Mouse (Mus musculus): ENCODE measurements around the gene Man2a1. TPM values are rescaled to one million over a fixed set of nuclear protein-coding genes. Genes with fewer than 3 reads are reported as not detected.

Man2a1 gene
- polyA plus RNA-seq, 1 experiment = 21.3 TPM

DNA sequence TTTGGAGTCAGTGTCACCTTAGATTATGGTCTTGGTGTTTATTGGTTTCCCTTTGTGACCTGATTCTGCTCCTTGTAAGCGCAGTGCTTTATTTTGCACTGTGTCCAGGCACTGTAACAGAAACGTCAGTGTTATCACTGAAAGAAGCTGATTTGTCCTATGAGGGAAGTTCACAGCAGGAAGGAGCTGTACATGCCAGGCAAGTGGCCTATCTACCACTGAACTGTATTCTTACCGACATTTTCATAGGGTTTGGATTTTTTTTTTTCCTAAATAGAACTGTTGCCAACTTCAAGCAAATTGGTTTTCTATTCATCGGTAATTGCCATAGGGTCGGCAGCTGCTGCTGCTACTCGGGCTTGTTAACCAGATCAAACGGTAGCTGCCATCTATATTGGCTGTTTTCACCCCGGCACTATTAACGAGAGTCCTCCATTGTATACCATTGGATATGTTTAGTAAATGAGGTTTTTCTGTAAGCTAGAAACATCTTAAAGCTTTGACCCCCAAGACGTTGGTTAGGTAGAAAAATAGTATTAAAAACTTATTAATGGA, 96.8 kb downstream of the Man2a1 start:
- TF ChIP-seq CTCF (IDR thresholded peaks at IDR 0.05; ENCODE audit: borderline replicate concordance, control insufficient read depth, extremely low read depth, insufficient read depth, low read length, poor library complexity) (no peak), POLR2A (IDR thresholded peaks at IDR 0.05; ENCODE audit: control insufficient read depth, extremely low read depth, insufficient read depth, low read length, poor library complexity) (no peak)
- Histone ChIP-seq H3K4me1 (replicated peaks; ENCODE audit: control insufficient read depth, insufficient read depth, low read length) (no peaks in the 10 kb centered on the region), H3K4me3 (ENCODE audit: control insufficient read depth, insufficient read depth, low read length) (no peak overlapping the region), H3K27ac (ENCODE audit: control insufficient read depth, insufficient read depth, low read length) (no peak overlapping the region), H3K27me3 (ENCODE audit: control insufficient read depth, insufficient read depth, low read length) (no peaks in the 10 kb centered on the region), H3K36me3 (ENCODE audit: control insufficient read depth, insufficient read depth, low read length) (no peaks in the 10 kb centered on the region)
- DNase-seq = no peak
- WGBS = 97% methylated on average over 10 of the region's 10 CpGs

DNA sequence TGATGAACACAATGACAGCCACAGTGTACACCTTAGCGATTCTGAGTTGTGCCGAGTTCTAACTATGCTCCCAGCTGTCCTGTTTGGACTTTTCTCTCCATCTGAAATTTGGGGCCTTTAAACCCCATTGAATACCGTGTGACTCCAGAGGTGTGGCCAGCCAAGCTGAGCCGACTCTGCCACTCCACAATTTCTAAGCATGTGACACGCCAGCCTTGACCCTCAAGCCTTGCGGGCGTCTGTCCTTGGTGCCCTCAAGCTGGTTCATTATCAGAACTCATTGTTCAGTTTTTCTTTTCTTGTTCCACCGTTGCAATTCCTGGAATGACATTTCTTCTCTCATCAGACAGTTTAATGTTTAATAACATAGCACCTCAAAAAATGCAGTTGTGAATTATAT, 98.0 kb downstream of the Man2a1 start:
- Histone ChIP-seq H3K4me1 (replicated peaks; ENCODE audit: control insufficient read depth, insufficient read depth, low read length) (no peaks in the 10 kb centered on the region), H3K4me3 (ENCODE audit: control insufficient read depth, insufficient read depth, low read length) (no peak overlapping the region), H3K27ac (ENCODE audit: control insufficient read depth, insufficient read depth, low read length) (no peak overlapping the region), H3K27me3 (ENCODE audit: control insufficient read depth, insufficient read depth, low read length) (no peaks in the 10 kb centered on the region), H3K36me3 (ENCODE audit: control insufficient read depth, insufficient read depth, low read length) (no peaks in the 10 kb centered on the region)
- DNase-seq = no peak
- WGBS = 97% methylated on average over 8 of the region's 8 CpGs
- TF ChIP-seq CTCF (IDR thresholded peaks at IDR 0.05; ENCODE audit: borderline replicate concordance, control insufficient read depth, extremely low read depth, insufficient read depth, low read length, poor library complexity) = no peak
- no peak for TF ChIP-seq POLR2A (IDR thresholded peaks at IDR 0.05; ENCODE audit: control insufficient read depth, extremely low read depth, insufficient read depth, low read length, poor library complexity)

DNA sequence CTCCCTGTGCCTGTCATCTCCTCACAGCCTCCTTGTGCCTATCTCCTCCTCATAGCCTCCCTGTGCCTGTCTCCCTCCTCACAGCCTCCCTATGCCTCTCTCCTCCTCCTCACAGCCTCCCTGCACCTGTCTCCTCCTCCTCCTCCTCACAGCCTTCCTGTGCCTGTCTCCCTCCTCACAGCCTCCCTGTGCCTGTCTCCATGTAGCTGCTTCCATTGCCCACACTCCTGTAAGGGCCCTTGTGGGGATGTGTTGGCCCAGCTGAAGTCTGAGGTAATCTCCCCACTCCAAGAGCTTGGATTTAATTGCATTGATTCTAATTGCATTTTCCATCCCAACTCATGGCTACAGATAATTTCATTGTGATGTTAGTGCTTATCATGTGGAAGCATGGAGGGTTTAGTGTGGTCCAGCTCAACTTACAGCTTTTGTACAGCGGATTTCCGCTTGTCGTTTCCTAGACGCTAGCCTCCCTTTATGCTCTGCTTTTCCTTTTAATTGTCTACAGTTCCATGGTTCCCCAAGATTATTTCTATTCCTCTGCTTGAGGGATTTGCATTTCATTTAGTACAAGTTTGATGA, 103.2 kb downstream of the Man2a1 start:
- H3K36me3 ChIP-seq (ENCODE audit: control insufficient read depth, insufficient read depth, low read length) = no peaks in the 10 kb centered on the region
- no peaks in the 10 kb centered on the region for H3K27me3 ChIP-seq (ENCODE audit: control insufficient read depth, insufficient read depth, low read length)
- H3K27ac ChIP-seq (ENCODE audit: control insufficient read depth, insufficient read depth, low read length) = no peak overlapping the region
- no peak for DNase-seq
- H3K4me1 ChIP-seq (replicated peaks; ENCODE audit: control insufficient read depth, insufficient read depth, low read length) = no peaks in the 10 kb centered on the region
- 98% methylated on average over 4 of the region's 4 CpGs for WGBS
- no peak overlapping the region for H3K4me3 ChIP-seq (ENCODE audit: control insufficient read depth, insufficient read depth, low read length)
- TF ChIP-seq CTCF (IDR thresholded peaks at IDR 0.05; ENCODE audit: borderline replicate concordance, control insufficient read depth, extremely low read depth, insufficient read depth, low read length, poor library complexity) (no peak), POLR2A (IDR thresholded peaks at IDR 0.05; ENCODE audit: control insufficient read depth, extremely low read depth, insufficient read depth, low read length, poor library complexity) (no peak)

DNA sequence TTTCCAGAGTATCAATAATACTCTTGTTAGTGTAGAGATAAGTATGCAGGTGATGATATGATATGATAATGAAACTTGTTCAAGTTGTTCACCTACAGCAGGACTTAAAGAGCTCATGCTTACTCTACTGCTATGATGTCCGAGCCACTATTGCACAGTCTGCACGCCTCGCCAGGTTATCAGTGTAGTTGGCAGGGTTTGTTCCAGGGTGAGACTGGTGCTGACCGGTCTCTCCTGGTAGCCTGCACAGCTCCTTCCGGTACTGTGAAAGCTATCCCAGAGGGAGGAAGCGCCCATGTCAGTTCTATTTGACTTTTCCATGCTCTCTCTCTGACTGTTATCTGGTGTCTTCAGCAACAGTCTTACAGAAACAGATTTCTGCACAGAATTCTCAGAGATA, 107.0 kb downstream of the Man2a1 start:
- Histone ChIP-seq H3K36me3 (ENCODE audit: control insufficient read depth, insufficient read depth, low read length) (peaks cover 8% of the 10 kb centered on the region), H3K4me3 (ENCODE audit: control insufficient read depth, insufficient read depth, low read length) (no peak overlapping the region), H3K4me1 (replicated peaks; ENCODE audit: control insufficient read depth, insufficient read depth, low read length) (no peaks in the 10 kb centered on the region), H3K27me3 (ENCODE audit: control insufficient read depth, insufficient read depth, low read length) (no peaks in the 10 kb centered on the region), H3K27ac (ENCODE audit: control insufficient read depth, insufficient read depth, low read length) (no peak overlapping the region)
- WGBS = 95% methylated on average over 6 of the region's 6 CpGs
- TF ChIP-seq POLR2A (IDR thresholded peaks at IDR 0.05; ENCODE audit: control insufficient read depth, extremely low read depth, insufficient read depth, low read length, poor library complexity) (no peak), CTCF (IDR thresholded peaks at IDR 0.05; ENCODE audit: borderline replicate concordance, control insufficient read depth, extremely low read depth, insufficient read depth, low read length, poor library complexity) (no peak)
- no peak for DNase-seq

DNA sequence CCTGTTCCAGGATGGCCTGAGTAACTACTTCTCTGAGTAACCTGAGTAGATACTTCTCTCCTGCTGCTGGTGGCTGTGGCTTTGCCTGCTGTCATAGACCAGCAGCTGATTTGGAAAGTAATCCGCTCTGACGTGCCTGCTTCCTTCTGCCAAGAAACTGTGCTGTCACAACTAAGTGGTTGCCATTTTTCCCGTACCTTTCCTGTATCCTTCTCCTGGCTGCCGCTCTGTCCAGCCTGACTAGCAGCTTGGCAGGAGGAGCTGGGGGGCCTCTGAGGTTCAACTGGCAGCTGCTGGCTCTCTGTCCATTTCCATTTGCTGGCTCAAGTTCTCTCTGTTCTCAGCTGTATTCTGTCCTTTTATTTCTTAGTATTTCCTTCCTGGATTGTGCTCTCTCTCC, 115.8 kb downstream of the Man2a1 start:
- no peak for TF ChIP-seq POLR2A (IDR thresholded peaks at IDR 0.05; ENCODE audit: control insufficient read depth, extremely low read depth, insufficient read depth, low read length, poor library complexity)
- TF ChIP-seq CTCF (IDR thresholded peaks at IDR 0.05; ENCODE audit: borderline replicate concordance, control insufficient read depth, extremely low read depth, insufficient read depth, low read length, poor library complexity) = no peak
- no peak for DNase-seq
- Histone ChIP-seq H3K27ac (ENCODE audit: control insufficient read depth, insufficient read depth, low read length) (no peak overlapping the region; the same call in 1 of the 2 replicates), H3K4me1 (replicated peaks; ENCODE audit: control insufficient read depth, insufficient read depth, low read length) (no peaks in the 10 kb centered on the region), H3K27me3 (ENCODE audit: control insufficient read depth, insufficient read depth, low read length) (no peaks in the 10 kb centered on the region), H3K36me3 (ENCODE audit: control insufficient read depth, insufficient read depth, low read length) (peaks cover 53% of the 10 kb centered on the region), H3K4me3 (ENCODE audit: control insufficient read depth, insufficient read depth, low read length) (no peak overlapping the region)
- 96% methylated on average over 4 of the region's 4 CpGs for WGBS

DNA sequence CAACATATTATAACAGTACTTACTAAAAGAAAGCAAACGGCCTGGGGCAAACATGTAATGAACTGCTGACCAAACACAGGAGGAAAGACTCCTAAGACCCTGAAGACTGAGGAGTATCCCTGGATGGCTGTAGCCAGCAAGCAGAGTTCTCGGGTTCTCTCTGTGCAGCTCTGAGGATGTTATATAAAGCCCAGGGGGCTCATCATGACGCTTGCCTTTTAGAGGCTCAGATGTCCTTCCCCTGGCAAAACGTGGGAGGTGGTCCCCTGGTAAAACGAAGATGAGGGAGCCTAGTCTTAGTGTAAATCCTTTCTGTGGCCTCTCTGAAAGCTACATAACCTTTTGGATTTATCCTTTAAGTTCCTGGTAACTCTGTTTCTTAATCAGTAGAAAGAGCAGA, 119.2 kb downstream of the Man2a1 start:
- 98% methylated on average over 5 of the region's 5 CpGs for WGBS
- Histone ChIP-seq H3K4me3 (ENCODE audit: control insufficient read depth, insufficient read depth, low read length) (no peak overlapping the region), H3K36me3 (ENCODE audit: control insufficient read depth, insufficient read depth, low read length) (peaks cover 27% of the 10 kb centered on the region)

More for the DNA sequence above, 119.2 kb downstream of the Man2a1 start:
- TF ChIP-seq POLR2A (IDR thresholded peaks at IDR 0.05; ENCODE audit: control insufficient read depth, extremely low read depth, insufficient read depth, low read length, poor library complexity) (no peak), CTCF (IDR thresholded peaks at IDR 0.05; ENCODE audit: borderline replicate concordance, control insufficient read depth, extremely low read depth, insufficient read depth, low read length, poor library complexity) (no peak)
- no peak for DNase-seq
- Histone ChIP-seq H3K27me3 (ENCODE audit: control insufficient read depth, insufficient read depth, low read length) (no peaks in the 10 kb centered on the region), H3K4me1 (replicated peaks; ENCODE audit: control insufficient read depth, insufficient read depth, low read length) (peaks cover 7% of the 10 kb centered on the region), H3K27ac (ENCODE audit: control insufficient read depth, insufficient read depth, low read length) (no peak overlapping the region)
